Mouse (Mus musculus): ENCODE measurements around the gene Dclk2. TPM values are rescaled to one million over a fixed set of nuclear protein-coding genes. Genes with fewer than 3 reads are reported as not detected.

Gene Dclk2
- polyA plus RNA-seq, 1 experiment from 2014 or later, result 9.1 TPM

DNA sequence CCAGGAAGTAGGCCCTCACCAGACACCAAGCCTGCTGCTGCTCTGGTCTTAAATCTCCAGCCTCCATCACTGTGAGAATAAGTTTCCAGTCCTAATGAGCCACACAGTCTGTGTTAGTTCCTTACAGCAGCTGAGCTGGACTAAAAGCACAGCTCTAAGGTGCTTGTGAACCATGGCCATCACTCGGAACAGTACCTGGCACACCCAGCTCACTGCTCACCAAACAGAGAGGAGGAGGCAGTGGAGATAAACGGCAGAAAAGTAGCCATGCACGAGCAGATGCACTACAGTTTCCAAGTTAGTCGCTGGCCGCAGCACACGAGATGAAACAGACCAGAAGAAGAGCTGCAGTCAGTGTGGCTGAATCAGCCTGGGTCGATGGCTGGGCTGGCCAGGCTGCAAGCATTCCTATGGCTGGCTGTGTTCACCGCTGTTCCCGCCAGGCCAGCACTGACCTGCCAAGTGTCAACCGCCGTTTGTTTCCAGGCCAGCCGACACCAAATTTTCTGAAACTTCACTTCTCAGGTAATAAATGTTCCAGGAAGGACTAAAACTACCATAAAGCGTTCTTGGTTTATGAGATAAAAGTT lies 122.7 kb downstream of the Dclk2 start:
- ATAC-seq (replicated peaks; ENCODE audit: low FRiP score, low TSS enrichment, low read depth), result no peak

DNA sequence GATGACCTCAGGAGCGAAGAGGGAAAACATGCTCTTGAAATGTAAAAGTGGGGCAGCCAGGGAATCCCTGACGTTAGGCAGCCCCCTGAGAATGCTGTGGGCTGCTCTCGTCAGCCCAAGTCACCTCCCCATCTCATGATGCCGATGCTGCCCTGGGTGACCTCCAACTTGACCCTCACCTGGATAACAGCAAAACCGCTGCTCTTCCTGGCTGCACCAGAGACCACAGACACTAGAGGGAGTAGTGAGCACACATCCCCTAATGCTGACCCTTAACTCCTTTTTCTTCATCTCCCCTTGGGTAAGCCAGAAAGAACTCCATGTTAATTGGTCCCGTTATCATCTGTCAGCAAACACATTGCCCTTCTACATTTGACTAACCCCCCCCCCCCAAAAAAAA lies 123.9 kb downstream of the Dclk2 start:
- Histone ChIP-seq H3K27ac (ENCODE audit: low read depth) (no peak overlapping the region), H3K9me3 (ENCODE audit: control insufficient read depth, low read length) (no peaks in the 10 kb centered on the region), H3K4me2 (ENCODE audit: low read length) (no peak overlapping the region), H3K4me1 (replicated peaks; ENCODE audit: control insufficient read depth, insufficient read depth, low read length) (peaks cover 9% of the 10 kb centered on the region; the same call in 1 of the 2 replicates), H3K9ac (ENCODE audit: low read length) (no peak overlapping the region), H3K27me3 (replicated peaks; ENCODE audit: control insufficient read depth, insufficient read depth, low read length) (no peaks in the 10 kb centered on the region), H3K36me3 (ENCODE audit: control insufficient read depth, insufficient read depth, low read length) (no peaks in the 10 kb centered on the region), H3K4me3 (ENCODE audit: low read depth, low read length) (no peak overlapping the region)
- 38% methylated on average over 6 of the region's 6 CpGs for WGBS
- ATAC-seq (replicated peaks; ENCODE audit: low FRiP score, low TSS enrichment, low read depth) (no peak), DNase-seq (ENCODE audit: low spot score) (no peak)

More for the DNA sequence above, 122.7 kb downstream of the Dclk2 start:
- H3K27me3 ChIP-seq (replicated peaks; ENCODE audit: control insufficient read depth, insufficient read depth, low read length), result no peaks in the 10 kb centered on the region
- H3K4me1 ChIP-seq (replicated peaks; ENCODE audit: control insufficient read depth, insufficient read depth, low read length), result peaks cover 9% of the 10 kb centered on the region; the same call in 1 of the 2 replicates
- no peaks in the 10 kb centered on the region for H3K36me3 ChIP-seq (ENCODE audit: control insufficient read depth, insufficient read depth, low read length)
- H3K4me2 ChIP-seq (ENCODE audit: low read length), result no peak overlapping the region
- no peak overlapping the region for H3K9ac ChIP-seq (ENCODE audit: low read length)
- H3K9me3 ChIP-seq (ENCODE audit: control insufficient read depth, low read length), result no peaks in the 10 kb centered on the region
- H3K27ac ChIP-seq (ENCODE audit: low read depth), result no peak overlapping the region
- DNase-seq (ENCODE audit: low spot score), result no peak
- no peak overlapping the region for H3K4me3 ChIP-seq (ENCODE audit: low read depth, low read length)
- WGBS, result 56% methylated on average over 13 of the region's 13 CpGs

DNA sequence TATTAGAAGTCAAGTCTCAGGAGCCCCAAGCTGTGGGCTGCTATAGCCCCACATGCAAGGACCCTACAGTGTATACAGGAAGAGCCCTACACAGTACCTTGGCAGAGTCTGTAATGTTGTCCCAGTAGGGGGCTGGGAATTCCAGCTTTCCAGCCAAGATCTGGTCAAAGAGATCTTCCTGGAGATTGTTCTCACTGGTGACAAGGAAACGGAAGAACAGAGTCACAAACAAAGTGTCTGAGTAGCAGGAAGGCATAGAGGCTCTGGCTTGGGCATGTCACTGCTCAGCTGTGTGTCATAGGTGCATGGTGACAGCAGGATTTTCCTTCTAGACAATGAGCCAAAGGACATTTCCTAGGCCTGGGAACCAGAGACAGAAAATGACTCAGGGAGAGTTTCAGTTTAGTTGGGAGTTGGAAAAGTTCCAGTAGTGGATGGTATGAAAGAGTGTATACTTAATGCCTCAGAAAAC lies 126.9 kb downstream of the Dclk2 start:
- H3K27ac ChIP-seq (ENCODE audit: low read depth), result no peak overlapping the region
- H3K4me3 ChIP-seq (ENCODE audit: low read depth, low read length), result no peak overlapping the region
- no peak for ATAC-seq (replicated peaks; ENCODE audit: low FRiP score, low TSS enrichment, low read depth)
- H3K9ac ChIP-seq (ENCODE audit: low read length), result no peak overlapping the region
- no peaks in the 10 kb centered on the region for H3K27me3 ChIP-seq (replicated peaks; ENCODE audit: control insufficient read depth, insufficient read depth, low read length)
- no peak for DNase-seq (ENCODE audit: low spot score)
- 64% methylated on average over 1 of the region's 1 CpGs for WGBS
- 0 out of 2 replicates have a peak, but pooled peaks cover 6% of the 10 kb centered on the region for H3K4me1 ChIP-seq (replicated peaks; ENCODE audit: control insufficient read depth, insufficient read depth, low read length)
- no peaks in the 10 kb centered on the region for H3K9me3 ChIP-seq (ENCODE audit: control insufficient read depth, low read length)
- no peaks in the 10 kb centered on the region for H3K36me3 ChIP-seq (ENCODE audit: control insufficient read depth, insufficient read depth, low read length)
- H3K4me2 ChIP-seq (ENCODE audit: low read length), result no peak overlapping the region

GRCm38 (mm10) chr3:86793264-86793663 lies 127.4 kb downstream of the Dclk2 start:
- H3K27ac ChIP-seq (ENCODE audit: low read depth), result no peak overlapping the region
- DNase-seq (ENCODE audit: low spot score) (no peak), ATAC-seq (replicated peaks; ENCODE audit: low FRiP score, low TSS enrichment, low read depth) (no peak)
- H3K27me3 ChIP-seq (replicated peaks; ENCODE audit: control insufficient read depth, insufficient read depth, low read length), result no peaks in the 10 kb centered on the region
- no peak overlapping the region for H3K4me2 ChIP-seq (ENCODE audit: low read length)
- H3K4me1 ChIP-seq (replicated peaks; ENCODE audit: control insufficient read depth, insufficient read depth, low read length), result peaks cover 6% of the 10 kb centered on the region; the same call in 1 of the 2 replicates
- no peaks in the 10 kb centered on the region for H3K9me3 ChIP-seq (ENCODE audit: control insufficient read depth, low read length)
- H3K36me3 ChIP-seq (ENCODE audit: control insufficient read depth, insufficient read depth, low read length), result no peaks in the 10 kb centered on the region
- no peak overlapping the region for H3K4me3 ChIP-seq (ENCODE audit: low read depth, low read length)
- no peak overlapping the region for H3K9ac ChIP-seq (ENCODE audit: low read length)
- WGBS, result 68% methylated on average over 4 of the region's 4 CpGs

GRCm38 (mm10) chr3:86789752-86790151 lies 130.9 kb downstream of the Dclk2 start:
- Histone ChIP-seq H3K27me3 (replicated peaks; ENCODE audit: control insufficient read depth, insufficient read depth, low read length) (no peaks in the 10 kb centered on the region), H3K27ac (ENCODE audit: low read depth) (no peak overlapping the region), H3K4me2 (ENCODE audit: low read length) (no peak overlapping the region), H3K4me3 (ENCODE audit: low read depth, low read length) (no peak overlapping the region), H3K36me3 (ENCODE audit: control insufficient read depth, insufficient read depth, low read length) (no peaks in the 10 kb centered on the region), H3K4me1 (replicated peaks; ENCODE audit: control insufficient read depth, insufficient read depth, low read length) (peaks cover 19% of the 10 kb centered on the region), H3K9ac (ENCODE audit: low read length) (no peak overlapping the region), H3K9me3 (ENCODE audit: control insufficient read depth, low read length) (no peaks in the 10 kb centered on the region)
- DNase-seq (ENCODE audit: low spot score), result no peak
- 82% methylated on average over 5 of the region's 5 CpGs for WGBS
- no peak for ATAC-seq (replicated peaks; ENCODE audit: low FRiP score, low TSS enrichment, low read depth)

DNA sequence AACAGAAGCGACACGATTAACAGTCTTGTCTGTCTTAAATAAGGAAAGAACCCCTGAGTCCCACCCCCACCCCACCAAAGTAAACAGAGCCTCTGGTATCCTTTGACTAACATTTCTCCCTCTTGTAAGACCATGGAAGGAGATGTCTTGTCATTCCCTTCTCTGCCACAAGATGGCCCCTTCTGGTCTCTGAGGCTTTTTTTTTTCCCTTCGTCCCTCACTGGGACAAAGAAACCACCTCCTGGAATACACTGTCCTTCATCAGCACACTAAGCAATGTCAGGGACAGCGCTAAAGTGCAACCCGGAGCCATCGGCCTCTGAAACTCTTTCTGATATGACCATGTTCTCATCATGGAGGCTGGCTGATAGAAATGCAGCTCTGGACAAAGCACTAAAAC lies 131.9 kb downstream of the Dclk2 start:
- 32% methylated on average over 6 of the region's 6 CpGs for WGBS
- Histone ChIP-seq H3K36me3 (ENCODE audit: control insufficient read depth, insufficient read depth, low read length) (peaks cover 3% of the 10 kb centered on the region; the same call in 1 of the 2 replicates), H3K9ac (ENCODE audit: low read length) (no peak overlapping the region), H3K4me3 (ENCODE audit: low read depth, low read length) (no peak overlapping the region), H3K27ac (ENCODE audit: low read depth) (no peak overlapping the region), H3K4me1 (replicated peaks; ENCODE audit: control insufficient read depth, insufficient read depth, low read length) (peaks cover 27% of the 10 kb centered on the region), H3K27me3 (replicated peaks; ENCODE audit: control insufficient read depth, insufficient read depth, low read length) (no peaks in the 10 kb centered on the region), H3K4me2 (ENCODE audit: low read length) (no peak overlapping the region), H3K9me3 (ENCODE audit: control insufficient read depth, low read length) (no peaks in the 10 kb centered on the region)
- no peak for ATAC-seq (replicated peaks; ENCODE audit: low FRiP score, low TSS enrichment, low read depth)
- peak; percentile 79 for DNase-seq (ENCODE audit: low spot score)

GRCm38 (mm10) chr3:86787423-86788123 lies 133.1 kb downstream of the Dclk2 start:
- 66% methylated on average over 10 of the region's 10 CpGs for WGBS
- H3K4me1 ChIP-seq (replicated peaks; ENCODE audit: control insufficient read depth, insufficient read depth, low read length), result peaks cover 30% of the 10 kb centered on the region
- DNase-seq (ENCODE audit: low spot score) (no peak), ATAC-seq (replicated peaks; ENCODE audit: low FRiP score, low TSS enrichment, low read depth) (no peak)
- peaks cover 9% of the 10 kb centered on the region for H3K36me3 ChIP-seq (ENCODE audit: control insufficient read depth, insufficient read depth, low read length)
- H3K4me3 ChIP-seq (ENCODE audit: low read depth, low read length), result no peak overlapping the region
- H3K9ac ChIP-seq (ENCODE audit: low read length), result no peak overlapping the region
- H3K4me2 ChIP-seq (ENCODE audit: low read length), result no peak overlapping the region
- H3K27me3 ChIP-seq (replicated peaks; ENCODE audit: control insufficient read depth, insufficient read depth, low read length), result no peaks in the 10 kb centered on the region
- no peaks in the 10 kb centered on the region for H3K9me3 ChIP-seq (ENCODE audit: control insufficient read depth, low read length)
- H3K27ac ChIP-seq (ENCODE audit: low read depth), result peak overlapping the region; percentile 80

DNA sequence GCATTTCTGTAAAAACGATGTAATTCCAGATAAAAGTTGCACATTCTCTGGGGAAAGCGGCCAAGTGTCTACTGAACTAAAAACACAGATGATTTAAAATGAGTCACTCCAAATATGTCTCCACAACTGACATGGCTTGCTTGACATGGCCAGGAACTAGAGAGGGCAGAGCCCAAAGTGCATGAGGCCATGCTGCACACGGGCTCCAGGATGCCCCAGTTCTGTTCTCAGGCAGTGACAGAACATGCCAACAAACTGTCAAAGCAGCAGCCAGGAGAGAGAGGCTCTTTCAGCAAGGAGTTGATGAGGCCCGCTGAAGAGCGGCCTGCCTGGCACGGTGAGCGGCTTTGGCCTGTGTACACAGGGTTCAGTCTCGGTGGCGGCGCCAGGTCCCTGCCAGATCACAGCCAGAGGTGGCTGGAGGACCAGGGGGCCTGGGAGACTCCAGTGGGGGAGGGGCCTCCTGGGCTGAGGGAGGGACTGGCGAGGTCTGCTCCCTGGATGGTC lies 133.8 kb downstream of the Dclk2 start:
- no peak overlapping the region for H3K9ac ChIP-seq (ENCODE audit: low read length)
- no peak overlapping the region for H3K4me3 ChIP-seq (ENCODE audit: low read depth, low read length)
- H3K9me3 ChIP-seq (ENCODE audit: control insufficient read depth, low read length), result no peaks in the 10 kb centered on the region
- H3K36me3 ChIP-seq (ENCODE audit: control insufficient read depth, insufficient read depth, low read length), result peaks cover 9% of the 10 kb centered on the region
- no peak overlapping the region for H3K4me2 ChIP-seq (ENCODE audit: low read length)
- WGBS, result 29% methylated on average over 11 of the region's 11 CpGs
- DNase-seq (ENCODE audit: low spot score) (no peak), ATAC-seq (replicated peaks; ENCODE audit: low FRiP score, low TSS enrichment, low read depth) (peak; percentile 67)
- H3K4me1 ChIP-seq (replicated peaks; ENCODE audit: control insufficient read depth, insufficient read depth, low read length), result peaks cover 30% of the 10 kb centered on the region
- H3K27me3 ChIP-seq (replicated peaks; ENCODE audit: control insufficient read depth, insufficient read depth, low read length), result no peaks in the 10 kb centered on the region
- H3K27ac ChIP-seq (ENCODE audit: low read depth), result peak overlapping the region; percentile 80

Measured in intestine, embryonic 14.5 days (tissue).